Mouse (Mus musculus): ENCODE results near the gene Slc22a2. TPM values are rescaled to one million over a fixed set of nuclear protein-coding genes. Genes with fewer than 3 reads are reported as not detected.

The Slc22a2 gene
- polyA plus RNA-seq, 1 experiment: 0.54 TPM

DNA sequence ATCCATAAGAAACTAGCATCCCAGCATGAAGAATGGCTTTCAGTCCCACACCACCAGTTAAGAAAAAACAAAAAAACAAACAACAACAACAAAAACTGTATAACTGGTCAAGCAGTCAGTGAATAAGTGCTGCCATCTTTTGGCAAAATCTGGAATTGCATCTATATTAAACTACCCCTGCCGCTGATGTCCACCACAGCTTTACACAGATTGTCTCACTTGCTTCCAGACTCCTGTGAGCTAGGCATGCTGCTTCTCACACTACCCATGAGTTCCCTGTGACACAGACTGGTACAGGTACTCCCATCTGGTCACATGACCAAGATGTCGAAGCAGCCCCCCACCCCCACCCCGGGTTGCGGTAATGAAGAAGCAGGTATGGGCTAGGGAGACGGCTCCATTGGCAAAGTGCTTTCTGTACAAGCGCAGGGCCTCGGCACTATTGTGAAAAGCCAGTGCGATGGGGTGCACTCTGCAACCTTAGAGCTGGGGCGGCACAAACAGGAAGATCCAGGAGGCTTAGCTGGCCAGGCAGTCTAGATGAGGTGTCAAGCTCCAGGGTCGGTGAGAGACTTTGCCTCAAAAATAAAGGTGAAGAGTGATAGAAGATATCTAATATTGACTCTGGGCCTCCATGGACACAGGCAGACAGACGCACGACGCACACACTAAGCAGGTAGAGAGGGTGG, 76.8 kb downstream of the Slc22a2 start:
- no peaks in the 10 kb centered on the region for H3K36me3 ChIP-seq (ENCODE audit: control insufficient read depth, insufficient read depth, low read length)
- H3K4me3 ChIP-seq (ENCODE audit: control insufficient read depth, insufficient read depth, low read length): no peak overlapping the region
- 74% methylated on average over 13 of the region's 13 CpGs for WGBS
- no peaks in the 10 kb centered on the region for H3K27me3 ChIP-seq (ENCODE audit: control insufficient read depth, insufficient read depth, low read length)
- no peak for DNase-seq
- no peak overlapping the region for H3K27ac ChIP-seq (ENCODE audit: control insufficient read depth, insufficient read depth, low read length)
- peaks cover 6% of the 10 kb centered on the region for H3K4me1 ChIP-seq (replicated peaks; ENCODE audit: control insufficient read depth, insufficient read depth, low read length)
- TF ChIP-seq CTCF (IDR thresholded peaks at IDR 0.05; ENCODE audit: borderline replicate concordance, control insufficient read depth, extremely low read depth, insufficient read depth, low read length, poor library complexity) (0 out of 2 replicates have a peak, but pooled peaks have one; percentile 14), POLR2A (IDR thresholded peaks at IDR 0.05; ENCODE audit: control insufficient read depth, extremely low read depth, insufficient read depth, low read length, poor library complexity) (no peak)

DNA sequence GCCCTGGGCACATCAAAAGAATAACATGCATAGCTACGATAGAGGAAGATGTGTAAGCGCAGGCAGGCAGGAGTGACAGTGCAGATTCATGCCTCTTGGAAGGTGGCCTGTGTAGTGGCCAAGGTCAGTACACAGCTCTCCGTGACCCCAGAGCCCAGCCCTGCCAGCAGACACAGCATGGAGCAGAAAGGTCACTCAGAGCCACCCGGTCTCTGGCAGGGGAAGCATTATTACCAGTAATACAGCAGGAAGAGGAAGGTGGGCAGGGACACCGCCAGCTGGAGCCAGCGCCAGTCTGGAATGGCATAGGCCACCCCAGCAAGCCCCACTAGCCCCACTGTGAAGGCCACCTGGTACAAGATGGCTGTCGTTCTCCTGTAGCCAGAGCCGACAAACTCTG, 80.2 kb downstream of the Slc22a2 start:
- TF ChIP-seq CTCF (IDR thresholded peaks at IDR 0.05; ENCODE audit: borderline replicate concordance, control insufficient read depth, extremely low read depth, insufficient read depth, low read length, poor library complexity): no peak
- H3K27me3 ChIP-seq (ENCODE audit: control insufficient read depth, insufficient read depth, low read length): no peaks in the 10 kb centered on the region
- no peak overlapping the region for H3K27ac ChIP-seq (ENCODE audit: control insufficient read depth, insufficient read depth, low read length)
- H3K4me1 ChIP-seq (replicated peaks; ENCODE audit: control insufficient read depth, insufficient read depth, low read length): no peaks in the 10 kb centered on the region
- no peaks in the 10 kb centered on the region for H3K36me3 ChIP-seq (ENCODE audit: control insufficient read depth, insufficient read depth, low read length)
- WGBS: 84% methylated on average over 8 of the region's 8 CpGs
- no peak for DNase-seq
- no peak overlapping the region for H3K4me3 ChIP-seq (ENCODE audit: control insufficient read depth, insufficient read depth, low read length)

DNA sequence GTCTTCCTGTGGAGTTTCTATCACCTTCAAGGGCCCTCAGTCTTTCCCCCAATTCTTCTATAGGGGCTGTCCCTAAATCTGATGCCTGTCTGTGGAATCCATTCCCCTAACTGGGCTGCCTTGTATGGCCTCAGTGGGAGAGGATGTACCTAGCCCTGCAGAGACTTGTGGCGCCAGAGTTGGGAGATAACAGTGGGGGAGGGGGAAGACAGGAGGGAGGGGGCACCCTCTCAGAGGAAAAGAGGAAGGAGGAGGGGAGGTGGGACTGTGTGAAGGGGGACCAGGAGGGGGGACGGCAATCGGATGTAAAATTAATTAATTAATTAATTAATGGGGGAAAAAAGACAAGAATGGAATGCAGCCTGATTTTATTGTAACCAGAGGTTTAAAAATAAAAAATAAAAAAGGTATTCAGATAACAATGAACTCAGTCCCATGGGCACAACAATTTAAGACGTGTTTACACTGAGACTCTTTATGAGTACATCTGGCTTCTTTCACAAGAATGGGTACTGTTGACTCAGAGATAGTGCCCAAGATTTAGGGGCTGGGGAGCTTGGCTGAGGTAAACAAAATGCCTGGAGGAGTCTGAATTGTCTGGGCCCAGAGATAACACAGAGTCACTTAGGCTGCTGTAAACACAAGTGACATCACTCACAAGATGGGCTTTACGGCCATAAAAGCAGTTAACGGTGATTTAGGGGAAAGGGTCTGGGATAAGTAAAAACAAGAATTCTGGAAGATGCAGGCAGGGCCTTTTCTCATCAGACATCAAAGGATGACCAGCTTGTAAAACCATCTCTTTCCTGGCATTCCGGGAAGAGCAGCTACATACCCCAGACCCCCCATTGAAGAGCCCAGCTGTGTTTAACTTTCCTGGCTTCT, 84.8 kb downstream of the Slc22a2 start:
- Histone ChIP-seq H3K4me1 (replicated peaks; ENCODE audit: control insufficient read depth, insufficient read depth, low read length) (no peaks in the 10 kb centered on the region), H3K4me3 (ENCODE audit: control insufficient read depth, insufficient read depth, low read length) (no peak overlapping the region), H3K27me3 (ENCODE audit: control insufficient read depth, insufficient read depth, low read length) (no peaks in the 10 kb centered on the region), H3K27ac (ENCODE audit: control insufficient read depth, insufficient read depth, low read length) (no peak overlapping the region), H3K36me3 (ENCODE audit: control insufficient read depth, insufficient read depth, low read length) (no peaks in the 10 kb centered on the region)
- TF ChIP-seq POLR2A (IDR thresholded peaks at IDR 0.05; ENCODE audit: control insufficient read depth, extremely low read depth, insufficient read depth, low read length, poor library complexity) (no peak), CTCF (IDR thresholded peaks at IDR 0.05; ENCODE audit: borderline replicate concordance, control insufficient read depth, extremely low read depth, insufficient read depth, low read length, poor library complexity) (no peak)
- WGBS: 89% methylated on average over 7 of the region's 7 CpGs
- DNase-seq: no peak

DNA sequence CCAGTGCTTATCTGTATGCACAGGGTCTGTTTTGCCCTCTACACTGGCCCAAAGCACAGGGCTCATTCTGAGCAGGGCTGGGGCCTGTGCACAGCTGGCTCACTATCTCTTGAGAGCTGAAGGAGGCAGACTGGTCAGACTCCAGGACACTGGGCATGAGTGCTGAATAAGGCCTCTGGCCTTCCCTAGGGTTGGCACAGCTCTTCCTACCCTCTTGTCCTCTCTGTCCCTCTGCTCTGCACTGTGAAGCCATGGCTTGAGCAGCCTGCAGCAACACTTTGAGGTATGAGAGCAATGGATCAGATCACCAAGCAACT, 85.4 kb downstream of the Slc22a2 start:
- Histone ChIP-seq H3K4me1 (replicated peaks; ENCODE audit: control insufficient read depth, insufficient read depth, low read length) (no peaks in the 10 kb centered on the region), H3K4me3 (ENCODE audit: control insufficient read depth, insufficient read depth, low read length) (no peak overlapping the region), H3K27ac (ENCODE audit: control insufficient read depth, insufficient read depth, low read length) (no peak overlapping the region), H3K36me3 (ENCODE audit: control insufficient read depth, insufficient read depth, low read length) (no peaks in the 10 kb centered on the region), H3K27me3 (ENCODE audit: control insufficient read depth, insufficient read depth, low read length) (no peaks in the 10 kb centered on the region)
- DNase-seq: no peak
- TF ChIP-seq CTCF (IDR thresholded peaks at IDR 0.05; ENCODE audit: borderline replicate concordance, control insufficient read depth, extremely low read depth, insufficient read depth, low read length, poor library complexity) (no peak), POLR2A (IDR thresholded peaks at IDR 0.05; ENCODE audit: control insufficient read depth, extremely low read depth, insufficient read depth, low read length, poor library complexity) (no peak)

DNA sequence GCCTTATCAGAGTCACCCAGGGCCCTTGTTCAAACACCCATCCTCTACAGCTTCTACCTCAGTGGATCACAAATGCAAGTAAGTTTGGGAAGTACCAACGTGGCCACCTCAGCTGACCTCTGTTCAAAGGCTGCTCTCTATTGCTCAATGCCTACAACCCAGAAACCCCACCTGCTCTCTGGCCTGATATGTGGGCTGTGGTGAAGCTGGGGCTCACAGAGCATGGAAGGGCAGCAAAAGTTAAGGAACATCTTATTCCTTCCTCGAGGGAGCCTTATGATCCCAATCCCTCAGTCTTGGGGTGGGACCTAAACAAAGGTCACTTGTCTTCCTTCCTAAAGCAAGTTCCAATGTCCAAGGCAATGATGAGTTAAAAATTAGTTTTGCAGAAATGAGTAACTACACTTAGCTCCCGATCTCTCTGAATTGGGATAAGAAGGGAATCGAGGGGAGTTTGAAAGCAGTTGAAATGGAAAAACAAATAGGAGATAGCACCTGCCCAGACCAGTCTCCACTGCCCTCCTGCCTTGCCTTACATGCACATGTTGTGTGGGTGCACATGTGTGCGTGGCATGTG, 87.2 kb downstream of the Slc22a2 start:
- no peak overlapping the region for H3K27ac ChIP-seq (ENCODE audit: control insufficient read depth, insufficient read depth, low read length)
- H3K36me3 ChIP-seq (ENCODE audit: control insufficient read depth, insufficient read depth, low read length): no peaks in the 10 kb centered on the region
- H3K4me1 ChIP-seq (replicated peaks; ENCODE audit: control insufficient read depth, insufficient read depth, low read length): peaks cover 6% of the 10 kb centered on the region
- no peaks in the 10 kb centered on the region for H3K27me3 ChIP-seq (ENCODE audit: control insufficient read depth, insufficient read depth, low read length)
- TF ChIP-seq CTCF (IDR thresholded peaks at IDR 0.05; ENCODE audit: borderline replicate concordance, control insufficient read depth, extremely low read depth, insufficient read depth, low read length, poor library complexity): no peak
- TF ChIP-seq POLR2A (IDR thresholded peaks at IDR 0.05; ENCODE audit: control insufficient read depth, extremely low read depth, insufficient read depth, low read length, poor library complexity): no peak
- 87% methylated on average over 5 of the region's 5 CpGs for WGBS
- no peak for DNase-seq
- H3K4me3 ChIP-seq (ENCODE audit: control insufficient read depth, insufficient read depth, low read length): no peak overlapping the region

DNA sequence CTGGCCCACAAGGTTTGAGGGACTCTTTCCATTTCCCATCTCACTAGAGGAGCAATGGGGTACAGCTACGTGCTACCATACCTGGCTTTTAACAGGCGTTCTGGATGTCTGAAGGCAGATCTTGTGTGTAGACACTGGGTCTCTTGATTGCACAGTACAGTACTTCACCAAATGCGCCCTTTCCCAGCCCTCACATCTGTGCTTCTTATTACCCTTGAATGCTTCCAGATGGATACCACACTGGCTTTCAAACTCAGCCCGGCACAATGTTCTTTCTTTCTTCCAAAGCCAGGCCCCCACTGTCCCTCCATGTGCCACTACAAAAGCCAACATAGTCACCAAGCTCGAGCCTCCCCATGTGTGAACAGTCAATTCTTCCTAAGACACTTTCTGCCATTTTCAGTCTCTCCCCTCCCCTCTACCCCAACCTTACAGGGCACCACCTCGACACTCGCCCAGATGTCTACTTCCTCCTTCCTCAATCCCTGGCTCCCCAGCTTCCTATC, 88.4 kb downstream of the Slc22a2 start:
- Histone ChIP-seq H3K4me1 (replicated peaks; ENCODE audit: control insufficient read depth, insufficient read depth, low read length) (peaks cover 6% of the 10 kb centered on the region), H3K27ac (ENCODE audit: control insufficient read depth, insufficient read depth, low read length) (no peak overlapping the region), H3K36me3 (ENCODE audit: control insufficient read depth, insufficient read depth, low read length) (no peaks in the 10 kb centered on the region), H3K27me3 (ENCODE audit: control insufficient read depth, insufficient read depth, low read length) (no peaks in the 10 kb centered on the region), H3K4me3 (ENCODE audit: control insufficient read depth, insufficient read depth, low read length) (no peak overlapping the region)
- WGBS: 76% methylated on average over 7 of the region's 7 CpGs
- TF ChIP-seq CTCF (IDR thresholded peaks at IDR 0.05; ENCODE audit: borderline replicate concordance, control insufficient read depth, extremely low read depth, insufficient read depth, low read length, poor library complexity) (no peak), POLR2A (IDR thresholded peaks at IDR 0.05; ENCODE audit: control insufficient read depth, extremely low read depth, insufficient read depth, low read length, poor library complexity) (no peak)
- no peak for DNase-seq
